Mouse (Mus musculus): ENCODE data around the gene Gabbr1.

- TF ChIP-seq CTCF (IDR thresholded peaks at IDR 0.05; ENCODE audit: borderline replicate concordance, extremely low read depth, insufficient read depth, insufficient read length) (no peak), POLR2A (IDR thresholded peaks at IDR 0.05; ENCODE audit: borderline replicate concordance, extremely low read depth, insufficient read depth, insufficient read length, poor library complexity, severe bottlenecking) (no peak)
Observed at GRCm38 (mm10) chr17:37085545-37085944, 39.8 kb downstream of the Gabbr1 start.

All from brain, embryonic 14.5 days (tissue).